Mouse (Mus musculus): ENCODE results near the gene H2-Ke6. TPM values are rescaled to one million over a fixed set of nuclear protein-coding genes. Genes with fewer than 3 reads are reported as not detected.

The H2-Ke6 gene
- 67.5 and 266 TPM in 2 replicates for polyA plus RNA-seq (2012; ENCODE audit: low replicate concordance)

GRCm38 (mm10) chr17:34027656-34028223 lies at the start of gene H2-Ke6:
TSS of gene H2-Ke6 (minus strand) at chr17:34028060.

GRCm38 (mm10) chr17:34038878-34039561 lies 11.2 kb upstream of the H2-Ke6 start, which contains the start of gene Col11a2:
TSS of gene Col11a2 (plus strand) at chr17:34039437.

GRCm38 (mm10) chr17:34031465-34032173 lies 3.8 kb upstream of the H2-Ke6 start, which contains the start of the genes Slc39a7 and Rxrb:
TSS of gene Slc39a7 (minus strand) at chr17:34031682.
TSS of gene Rxrb (plus strand) at chr17:34031812.

GRCm38 (mm10) chr17:34024317-34024821 lies 3.5 kb downstream of the H2-Ke6 start, which contains the start of gene Ring1:
TSS of gene Ring1 (minus strand) at chr17:34024680.

GRCm38 (mm10) chr17:34000150-34000537 lies 27.7 kb downstream of the H2-Ke6 start, which contains the start of gene H2-K1:
TSS of gene H2-K1 (minus strand) at chr17:34000347.

Other genes starting within 250 kb of the H2-Ke6 start
- 1.6 and 3.1 TPM in 2 replicates for gene Angptl4, start 246.2 kb downstream of the H2-Ke6 start, polyA plus RNA-seq (2012; ENCODE audit: low replicate concordance)
- gene Kank3, start 217.5 kb downstream of the H2-Ke6 start, polyA plus RNA-seq (2012; ENCODE audit: low replicate concordance), result 1.7 and 2.4 TPM in 2 replicates
- gene Rps28, start 203.5 kb downstream of the H2-Ke6 start, polyA plus RNA-seq (2012; ENCODE audit: low replicate concordance), result 248 and 4,845 TPM in 2 replicates
- gene Ndufa7, start 203.5 kb downstream of the H2-Ke6 start, polyA plus RNA-seq (2012; ENCODE audit: low replicate concordance), result 396 and 428 TPM in 2 replicates
- gene Cd320, start 185.0 kb downstream of the H2-Ke6 start, polyA plus RNA-seq (2012; ENCODE audit: low replicate concordance), result 7.4 and 13.7 TPM in 2 replicates
- not detected in 2 replicates for gene Gm7029, start 154.2 kb downstream of the H2-Ke6 start, polyA plus RNA-seq (2012; ENCODE audit: low replicate concordance)
- 8.0 and 16.7 TPM in 2 replicates for gene Kifc1, start 137.4 kb downstream of the H2-Ke6 start, polyA plus RNA-seq (2012; ENCODE audit: low replicate concordance)
- gene Platr17, start 122.9 kb downstream of the H2-Ke6 start, polyA plus RNA-seq (2012; ENCODE audit: low replicate concordance), result not detected in 2 replicates
- 44.3 and 55.2 TPM in 2 replicates for gene Daxx, start 118.6 kb downstream of the H2-Ke6 start, polyA plus RNA-seq (2012; ENCODE audit: low replicate concordance)
- gene Tapbp, start 112.2 kb downstream of the H2-Ke6 start, polyA plus RNA-seq (2012; ENCODE audit: low replicate concordance), result 1,240 and 2,267 TPM in 2 replicates
- gene Zbtb22, start 112.2 kb downstream of the H2-Ke6 start, polyA plus RNA-seq (2012; ENCODE audit: low replicate concordance), result 63.9 and 83.1 TPM in 2 replicates
- 344 and 699 TPM in 2 replicates for gene Rgl2, start 98.5 kb downstream of the H2-Ke6 start, polyA plus RNA-seq (2012; ENCODE audit: low replicate concordance)
- gene Pfdn6, start 87.7 kb downstream of the H2-Ke6 start, polyA plus RNA-seq (2012; ENCODE audit: low replicate concordance), result 74.4 and 96.8 TPM in 2 replicates
- gene Wdr46, start 87.4 kb downstream of the H2-Ke6 start, polyA plus RNA-seq (2012; ENCODE audit: low replicate concordance), result 59.7 and 181 TPM in 2 replicates
- 33.9 and 69.4 TPM in 2 replicates for gene B3galt4, start 76.6 kb downstream of the H2-Ke6 start, polyA plus RNA-seq (2012; ENCODE audit: low replicate concordance)
- gene Vps52, start 72.2 kb downstream of the H2-Ke6 start, polyA plus RNA-seq (2012; ENCODE audit: low replicate concordance), result 65.1 and 130 TPM in 2 replicates
- 30.7 and 202 TPM in 2 replicates for gene Rps18, start 72.1 kb downstream of the H2-Ke6 start, polyA plus RNA-seq (2012; ENCODE audit: low replicate concordance)
- 1,004 and 3,373 TPM in 2 replicates for gene H2-K1, start 27.7 kb downstream of the H2-Ke6 start, polyA plus RNA-seq (2012; ENCODE audit: low replicate concordance)
- gene Ring1, start 3.4 kb downstream of the H2-Ke6 start, polyA plus RNA-seq (2012; ENCODE audit: low replicate concordance), result 49.6 and 111 TPM in 2 replicates
- gene Slc39a7, start 3.6 kb upstream of the H2-Ke6 start, polyA plus RNA-seq (2012; ENCODE audit: low replicate concordance), result 46.1 and 74.3 TPM in 2 replicates
- gene Rxrb, start 3.8 kb upstream of the H2-Ke6 start, polyA plus RNA-seq (2012; ENCODE audit: low replicate concordance), result 155 and 353 TPM in 2 replicates
- gene Col11a2, start 11.4 kb upstream of the H2-Ke6 start, polyA plus RNA-seq (2012; ENCODE audit: low replicate concordance), result 14.4 and 54.0 TPM in 2 replicates
- 55.1 and 259 TPM in 2 replicates for gene H2-Oa, start 64.3 kb upstream of the H2-Ke6 start, polyA plus RNA-seq (2012; ENCODE audit: low replicate concordance)
- 140 and 479 TPM in 2 replicates for gene H2-DMa, start 91.5 kb upstream of the H2-Ke6 start, polyA plus RNA-seq (2012; ENCODE audit: low replicate concordance)
- 377 and 424 TPM in 2 replicates for gene Brd2, start 94.6 kb upstream of the H2-Ke6 start, polyA plus RNA-seq (2012; ENCODE audit: low replicate concordance)
- gene H2-DMb2, start 115.2 kb upstream of the H2-Ke6 start, polyA plus RNA-seq (2012; ENCODE audit: low replicate concordance), result 454 and 462 TPM in 2 replicates
- gene H2-DMb1, start 125.0 kb upstream of the H2-Ke6 start, polyA plus RNA-seq (2012; ENCODE audit: low replicate concordance), result 22.9 and 41.1 TPM in 2 replicates
- 74.5 and 112 TPM in 2 replicates for gene Tap1, start 159.5 kb upstream of the H2-Ke6 start, polyA plus RNA-seq (2012; ENCODE audit: low replicate concordance)
- gene Psmb9, start 159.7 kb upstream of the H2-Ke6 start, polyA plus RNA-seq (2012; ENCODE audit: low replicate concordance), result 85.6 and 98.9 TPM in 2 replicates
- gene Psmb8, start 169.7 kb upstream of the H2-Ke6 start, polyA plus RNA-seq (2012; ENCODE audit: low replicate concordance), result 348 and 445 TPM in 2 replicates
- 148 and 211 TPM in 2 replicates for gene Tap2, start 175.5 kb upstream of the H2-Ke6 start, polyA plus RNA-seq (2012; ENCODE audit: low replicate concordance)
- 44.0 and 80.9 TPM in 2 replicates for gene H2-Ob, start 210.8 kb upstream of the H2-Ke6 start, polyA plus RNA-seq (2012; ENCODE audit: low replicate concordance)
- 1,724 and 6,143 TPM in 2 replicates for gene H2-Ab1, start 229.6 kb upstream of the H2-Ke6 start, polyA plus RNA-seq (2012; ENCODE audit: low replicate concordance)

Data from hematopoietic multipotent progenitor cell, adult 10-12 weeks (in vitro differentiated cells).